Mouse (Mus musculus) hematopoietic stem cell, adult 5-6 weeks (primary cell): Measurements from ENCODE around the gene Prox1. TPM values are rescaled to one million over a fixed set of nuclear protein-coding genes. Genes with fewer than 3 reads are reported as not detected.

Experiments
- ATAC-seq, 2 experiments: fragments of 125-278 bp in 1 of 2; replicated peaks in 1 of 2; 2 replicates each; pipeline ENCODE4 v1.8.0; 2016 to 2017; ENCODE audit warnings: inconsistent platforms in 2 of 2, mild to moderate bottlenecking in 2 of 2, moderate number of reproducible peaks in 2 of 2, low read depth in 1 of 2, moderate TSS enrichment in 1 of 2; ENCODE audit not compliant: low FRiP score in 2 of 2, poor library complexity in 2 of 2, severe bottlenecking in 2 of 2, insufficient read depth in 1 of 2, low TSS enrichment in 1 of 2
- total RNA-seq: library from RNA; stranded (forward); fragments of 172-1452, 232-1000 nt; gene quantifications from 2 replicates; pipeline ENCODE4 v1.2.3, GENCODE M21; 2017

The Prox1 gene
- total RNA-seq, 1 experiment from 2014 or later: not detected

GRCm38 (mm10) chr1:190155751-190156150 lies 14.8 kb downstream of the Prox1 start:
- ATAC-seq: no peak

- no peak for ATAC-seq
These were observed 15.5 kb downstream of the Prox1 start for GRCm38 (mm10) chr1:190155021-190155420.

DNA sequence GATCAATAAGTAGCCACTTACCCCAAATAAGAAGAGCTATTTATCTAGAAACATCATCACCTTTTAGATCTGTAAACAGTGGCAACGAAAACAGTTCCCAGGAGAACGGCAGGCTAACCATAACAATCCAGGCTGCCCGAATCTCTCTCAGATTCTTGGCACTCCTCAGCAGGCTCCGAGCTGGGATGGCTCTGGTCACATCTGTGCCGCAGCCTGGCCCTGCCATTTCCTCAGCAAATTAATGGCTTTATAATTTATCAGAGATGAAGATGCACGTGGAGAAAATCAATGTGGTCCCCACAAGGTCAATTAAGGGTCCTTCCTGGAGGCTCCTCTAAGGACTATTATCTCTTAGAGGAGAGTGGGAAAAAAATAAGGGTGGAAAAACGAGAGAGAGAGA lies 16.2 kb downstream of the Prox1 start:
- ATAC-seq: no peak

DNA sequence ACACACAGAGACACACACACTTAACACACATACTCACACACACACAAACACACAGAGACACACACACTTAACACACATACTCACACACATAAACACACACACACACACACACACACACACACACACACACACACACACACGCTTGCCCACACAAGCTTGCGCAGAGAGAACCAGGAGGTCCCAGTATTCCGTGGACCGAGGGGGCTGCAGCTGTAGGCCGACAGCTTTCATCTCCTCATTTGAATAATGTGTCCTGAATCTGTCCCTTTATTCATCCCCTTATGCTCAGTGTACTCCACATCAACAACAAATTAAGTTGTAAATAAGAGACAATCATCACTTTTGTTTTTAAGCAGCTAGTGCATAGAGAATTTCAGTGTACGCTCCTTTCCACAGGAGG lies 17.9 kb downstream of the Prox1 start:
- no peak for ATAC-seq

- ATAC-seq: no peak
These were observed 21.2 kb downstream of the Prox1 start for GRCm38 (mm10) chr1:190149233-190149741.

DNA sequence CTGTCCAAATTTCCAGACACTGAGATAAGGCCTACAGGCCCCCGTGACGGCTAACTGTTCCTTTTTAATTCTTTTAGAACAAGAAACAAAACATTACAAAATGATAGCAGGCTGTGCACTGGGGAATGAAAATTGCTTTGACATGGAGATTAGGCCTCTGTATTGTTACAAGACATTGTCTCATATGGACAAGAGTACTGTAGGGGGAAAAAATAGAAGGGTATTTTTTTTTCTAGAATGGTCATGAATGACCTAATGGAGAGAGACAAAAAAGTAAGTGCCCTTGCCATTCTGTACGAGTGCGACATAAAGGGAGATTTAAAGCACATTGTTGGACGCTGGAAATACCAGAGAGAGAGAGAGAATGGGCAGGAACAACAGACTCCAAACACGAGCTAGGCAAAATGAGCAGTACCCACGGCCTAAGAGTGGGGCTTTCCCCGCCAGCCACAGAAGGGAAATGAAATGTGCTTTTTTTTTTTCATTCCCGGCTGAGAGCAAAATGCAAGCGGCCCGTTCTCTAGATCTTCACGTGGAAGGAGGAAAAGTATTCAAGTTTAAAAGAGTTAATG lies 21.8 kb downstream of the Prox1 start:
- ATAC-seq: peak; percentile 37 to 53; a peak in 3 of 4 replicates

- no peak for ATAC-seq
These were observed 22.7 kb downstream of the Prox1 start for GRCm38 (mm10) chr1:190147816-190148215.

DNA sequence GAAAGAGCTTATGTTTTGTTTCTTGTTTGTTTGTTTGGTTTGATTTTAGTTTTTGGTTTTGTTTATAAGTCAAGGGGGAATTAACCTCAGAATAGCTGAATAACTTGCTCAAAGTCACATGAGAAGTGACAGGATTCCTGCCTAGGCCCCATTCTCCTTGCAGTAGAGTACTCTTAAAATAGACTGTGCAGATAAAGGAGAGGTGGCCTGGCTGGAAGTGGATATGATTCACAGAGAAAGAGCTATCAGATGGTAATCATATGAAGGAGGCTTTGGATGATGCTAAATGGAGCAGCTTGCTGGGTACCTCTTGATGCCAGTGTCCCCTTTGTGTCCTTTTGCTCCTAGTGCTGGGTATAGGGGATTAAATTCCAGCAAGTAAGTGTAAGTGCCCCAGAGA lies 26.1 kb downstream of the Prox1 start:
- no peak for ATAC-seq

- no peak for ATAC-seq
These were observed 26.9 kb downstream of the Prox1 start for GRCm38 (mm10) chr1:190143593-190143992.

DNA sequence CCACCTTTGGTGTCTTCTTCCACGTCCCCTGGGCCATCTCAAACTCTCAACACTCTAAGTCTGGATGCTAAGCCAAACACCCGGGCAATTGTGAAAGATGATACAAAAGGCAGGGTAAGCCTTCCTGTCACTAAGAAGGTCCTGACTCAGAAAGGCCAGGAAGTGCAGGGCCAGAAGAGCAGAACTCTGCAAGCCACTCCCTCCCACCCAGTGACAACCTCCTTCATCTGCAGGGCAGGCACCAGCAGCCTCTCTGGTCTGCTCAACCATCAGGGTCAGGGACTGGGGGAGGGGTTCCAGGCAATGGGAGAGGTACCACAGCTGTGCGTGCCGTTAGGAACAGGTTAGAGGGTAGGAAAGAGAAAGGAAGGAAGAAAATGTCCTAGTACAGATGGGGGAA lies 27.9 kb downstream of the Prox1 start:
- no peak for ATAC-seq

DNA sequence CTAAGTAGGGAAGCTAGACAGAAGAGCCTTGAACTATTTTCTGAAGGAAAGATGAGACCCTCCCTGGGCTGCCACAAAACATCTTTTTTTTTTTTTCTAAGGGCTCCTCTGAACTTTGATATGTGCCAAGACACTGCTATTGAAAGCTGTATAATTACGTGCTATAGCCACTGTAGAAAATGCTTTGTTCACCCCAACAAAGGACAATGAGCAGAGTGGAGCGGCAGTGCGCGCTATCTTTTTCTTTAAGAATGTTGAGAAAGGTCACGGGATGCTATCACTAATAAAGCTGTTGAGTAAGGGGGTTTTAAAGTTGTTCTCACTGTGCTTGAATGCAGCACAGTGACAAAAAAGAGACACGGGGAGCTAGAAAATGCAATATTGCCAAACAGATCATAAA lies 30.0 kb downstream of the Prox1 start:
- no peak for ATAC-seq

DNA sequence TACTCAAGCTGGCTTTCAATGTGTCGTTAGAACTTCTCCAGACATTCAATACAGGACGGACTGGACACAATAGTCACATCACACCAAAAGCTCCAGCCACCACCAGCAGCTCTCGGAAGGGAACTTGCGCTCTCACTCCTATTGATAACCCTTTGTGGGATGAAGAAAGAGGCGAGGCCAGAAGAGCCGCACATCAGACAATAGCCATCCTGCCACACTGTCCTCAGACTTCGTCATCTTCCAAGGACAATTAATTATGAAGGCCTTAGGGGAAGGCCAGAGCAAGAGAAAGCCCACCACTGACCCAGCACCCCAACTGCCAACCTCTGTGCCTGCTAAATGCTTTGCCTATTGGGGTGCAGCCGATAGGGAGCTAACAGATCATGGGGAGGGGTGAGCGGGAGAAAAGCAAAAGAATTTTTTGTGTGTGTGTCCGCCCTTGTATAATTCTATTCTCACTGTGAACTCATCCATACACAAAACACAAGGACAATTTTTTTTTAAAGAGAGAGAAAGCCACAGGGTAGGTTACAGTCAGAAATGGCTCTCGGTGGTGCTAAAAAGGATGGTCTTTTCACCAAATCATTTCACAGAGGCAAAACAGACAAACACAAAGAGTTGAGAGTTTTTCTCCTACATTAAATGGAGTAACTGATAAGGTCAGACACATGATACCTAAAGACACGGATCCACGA lies 30.7 kb downstream of the Prox1 start:
- ATAC-seq: no peak

GRCm38 (mm10) chr1:190137943-190138342 lies 32.6 kb downstream of the Prox1 start:
- no peak for ATAC-seq

DNA sequence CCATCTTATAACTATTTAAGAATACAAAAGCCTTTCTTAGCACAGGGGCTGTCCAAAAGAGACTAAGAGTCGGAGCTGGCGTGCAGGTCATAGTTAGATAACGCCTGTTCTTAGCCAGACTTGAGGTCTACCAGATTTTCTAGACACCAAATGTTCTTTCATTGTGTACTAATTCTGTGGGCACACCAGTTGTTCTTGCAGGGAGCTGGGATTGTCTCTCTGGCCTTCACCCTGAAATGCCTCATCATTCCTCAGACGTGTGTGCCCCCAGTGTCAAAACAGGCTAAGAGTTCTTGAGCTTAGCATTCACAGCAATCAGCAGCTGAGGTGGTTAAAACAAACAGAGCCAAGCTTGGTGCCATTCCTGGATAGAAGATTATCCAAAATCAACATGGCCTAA lies 37.6 kb downstream of the Prox1 start:
- ATAC-seq: no peak

GRCm38 (mm10) chr1:190130888-190131287 lies 39.6 kb downstream of the Prox1 start:
- no peak for ATAC-seq

DNA sequence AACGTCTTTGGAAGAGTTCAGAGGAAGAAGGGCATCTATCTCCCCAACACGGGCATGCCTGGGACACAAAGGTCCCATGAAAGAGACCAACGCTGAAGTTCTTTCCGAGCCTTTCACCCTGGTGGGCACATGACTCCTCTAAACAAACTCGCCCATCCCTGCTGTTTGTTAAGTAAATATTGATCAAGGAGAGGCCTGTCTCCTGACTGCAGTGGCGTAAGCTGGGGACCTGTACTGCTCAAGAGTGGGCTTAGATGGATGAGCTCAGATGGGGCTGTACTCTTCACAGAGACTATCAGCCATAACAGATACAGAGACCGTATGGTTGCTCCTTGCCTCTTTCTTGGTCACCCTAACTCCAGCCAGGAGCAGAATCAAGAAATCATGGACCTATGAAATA lies 41.0 kb downstream of the Prox1 start:
- no peak for ATAC-seq

DNA sequence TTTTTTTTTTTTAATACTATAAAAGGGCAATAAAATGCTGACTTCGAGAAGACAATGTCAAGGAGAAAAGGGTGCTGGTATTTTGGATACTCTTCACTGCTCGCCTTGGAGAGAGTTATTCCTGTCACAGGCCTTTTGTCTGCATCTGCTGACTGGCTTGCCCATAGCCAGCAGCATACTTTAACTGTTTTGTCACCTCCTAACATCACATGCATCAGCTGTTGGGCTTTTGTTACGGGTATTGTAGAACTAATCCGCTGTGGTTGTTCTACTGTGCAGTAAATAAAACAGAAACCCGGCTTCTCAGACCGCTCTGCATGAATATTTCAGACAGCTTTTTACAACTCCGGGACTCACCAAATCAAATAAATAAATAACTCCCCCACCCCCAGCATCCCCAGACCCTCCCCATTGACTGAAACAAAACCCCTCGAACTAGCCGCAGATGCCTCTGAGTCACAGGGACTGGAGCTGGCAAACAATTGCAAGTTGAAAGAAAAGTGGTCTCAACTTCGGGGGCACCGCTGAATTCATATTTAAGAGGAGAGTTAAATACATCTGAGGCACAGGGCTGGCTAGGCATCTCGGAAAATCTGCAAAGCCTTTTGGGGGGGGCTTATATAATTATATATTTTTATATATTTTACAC lies 41.7 kb downstream of the Prox1 start:
- ATAC-seq: no peak

DNA sequence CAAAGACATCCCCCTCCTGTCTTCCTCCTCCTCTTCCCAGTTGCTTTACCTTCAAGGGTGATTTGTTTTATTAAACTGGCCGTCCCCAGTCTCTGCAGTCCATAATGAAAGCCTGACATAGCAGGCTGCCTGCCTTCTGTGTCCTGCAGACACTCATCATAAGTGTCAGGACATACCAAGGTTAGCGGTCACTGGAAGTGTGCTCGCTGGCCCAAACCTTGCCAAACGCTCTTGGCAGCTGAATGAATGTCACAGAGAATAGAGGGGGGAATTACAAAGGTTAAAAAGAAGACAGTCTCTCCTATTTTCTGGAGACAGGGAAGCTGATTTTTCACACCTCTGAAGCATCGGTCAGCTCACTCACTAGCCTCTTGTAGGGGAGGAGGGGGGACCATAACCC lies 42.6 kb downstream of the Prox1 start:
- ATAC-seq: no peak
